Mouse (Mus musculus) neural tube, embryonic 15.5 days (tissue): ENCODE results near the gene C1ql4. TPM values are rescaled to one million over a fixed set of nuclear protein-coding genes. Genes with fewer than 3 reads are reported as not detected.
A peak's percentile ranks its signal among the peaks of the same experiment; 100 is the strongest.
"Not testable (repeated sequence)": the region's sequence is repeated elsewhere in the genome, so short reads cannot be mapped to it uniquely, and the experiment has no call there.

Experiments used
- ATAC-seq: fragments of 200-750 bp; cut with Nextera tagmentation; 2 replicates; pipeline ENCODE4 v1.8.0; 2017; ENCODE audit warnings: mild to moderate bottlenecking, moderate TSS enrichment, moderate library complexity; ENCODE audit not compliant: low FRiP score
- H3K27ac ChIP-seq: fragments of 300-500 bp; sonication (generic); replicated peaks from 2 replicates; pipeline ENCODE4 v1.5.1; 2015; ENCODE audit warnings: mild to moderate bottlenecking, inconsistent platforms
- H3K27me3 ChIP-seq: fragments of 300-500 bp; sonication (generic); replicated peaks from 2 replicates; pipeline ENCODE4 v1.6.1; 2015; ENCODE audit warnings: inconsistent platforms
- H3K36me3 ChIP-seq: fragments of 300-500 bp; sonication (generic); 2 replicates; pipeline ENCODE4 v1.6.1; 2015; ENCODE audit warnings: inconsistent platforms
- H3K4me1 ChIP-seq: fragments of 300-500 bp; sonication (generic); 2 replicates; pipeline ENCODE4 v1.6.1; 2015; ENCODE audit warnings: inconsistent platforms
- H3K4me2 ChIP-seq: fragments of 300-500 bp; sonication (generic); 2 replicates; pipeline ENCODE4 v1.6.1; 2015; ENCODE audit warnings: inconsistent platforms, mild to moderate bottlenecking, moderate library complexity
- H3K4me3 ChIP-seq: fragments of 300-500 bp; sonication (generic); replicated peaks from 2 replicates; pipeline ENCODE4 v1.5.1; 2015; ENCODE audit warnings: mild to moderate bottlenecking, inconsistent platforms
- H3K9ac ChIP-seq: fragments of 300-500 bp; sonication (generic); replicated peaks from 2 replicates; pipeline ENCODE4 v1.6.1; 2015; ENCODE audit warnings: mild to moderate bottlenecking, inconsistent platforms
- H3K9me3 ChIP-seq: fragments of 300-500 bp; sonication (generic); replicated peaks from 2 replicates; pipeline ENCODE4 v1.6.1; 2016; ENCODE audit warnings: inconsistent platforms
- WGBS: fragments of 180-500 bp; shearing (Covaris S2); methylation state at CpG from one replicate; pipeline ENCODE4 v1.1.7; 2015; ENCODE audit warnings: mixed read lengths; 5-methylcytosine and 5-hydroxymethylcytosine counted together
- polyA plus RNA-seq: library from polyadenylated mRNA; unstranded; fragments of >200 nt; fragmentation: Nextera tagmentation; extraction: Ambion mirVana; gene quantifications from 2 replicates; pipeline ENCODE4 v1.2.1, GENCODE M21; 2015

The C1ql4 gene
- polyA plus RNA-seq, 1 experiment from 2014 or later, result 3.6 TPM

- Histone ChIP-seq H3K9me3 (no peaks in the 10 kb centered on the region), H3K4me2 (no peak overlapping the region), H3K27ac (no peak overlapping the region), H3K4me3 (no peak overlapping the region), H3K9ac (no peak overlapping the region), H3K4me1 (peaks cover 10% of the 10 kb centered on the region), H3K27me3 (peaks cover 62% of the 10 kb centered on the region), H3K36me3 (no peaks in the 10 kb centered on the region)
- 14% methylated on average over 19 of the region's 19 CpGs for WGBS
- ATAC-seq, result no peak
Measured at GRCm38 (mm10) chr15:99084618-99085017, 3.0 kb downstream of the C1ql4 start.

GRCm38 (mm10) chr15:99083867-99084557, 3.6 kb downstream of the C1ql4 start:
- no peak for ATAC-seq
- Histone ChIP-seq H3K4me2 (no peak overlapping the region), H3K27ac (no peak overlapping the region), H3K9ac (no peak overlapping the region), H3K4me3 (no peak overlapping the region), H3K9me3 (no peaks in the 10 kb centered on the region), H3K4me1 (peaks cover 10% of the 10 kb centered on the region), H3K27me3 (peaks cover 56% of the 10 kb centered on the region), H3K36me3 (no peaks in the 10 kb centered on the region)
- 19% methylated on average over 11 of the region's 11 CpGs for WGBS

GRCm38 (mm10) chr15:99083258-99083657, 4.4 kb downstream of the C1ql4 start:
- H3K4me2 ChIP-seq, result no peak overlapping the region
- H3K4me3 ChIP-seq, result no peak overlapping the region
- ATAC-seq, result no peak
- no peak overlapping the region for H3K9ac ChIP-seq
- peaks cover 7% of the 10 kb centered on the region for H3K4me1 ChIP-seq
- H3K27ac ChIP-seq, result no peak overlapping the region
- WGBS, result 66% methylated on average over 9 of the region's 9 CpGs
- no peaks in the 10 kb centered on the region for H3K36me3 ChIP-seq
- peaks cover 48% of the 10 kb centered on the region for H3K27me3 ChIP-seq
- H3K9me3 ChIP-seq, result no peaks in the 10 kb centered on the region

- no peak for ATAC-seq
- H3K27me3 ChIP-seq, result peaks cover 44% of the 10 kb centered on the region
- no peaks in the 10 kb centered on the region for H3K36me3 ChIP-seq
- H3K4me2 ChIP-seq, result no peak overlapping the region
- no peak overlapping the region for H3K4me3 ChIP-seq
- H3K27ac ChIP-seq, result no peak overlapping the region
- no peak overlapping the region for H3K9ac ChIP-seq
- 90% methylated on average over 16 of the region's 16 CpGs for WGBS
- no peaks in the 10 kb centered on the region for H3K9me3 ChIP-seq
- H3K4me1 ChIP-seq, result 0 out of 2 replicates have a peak, but pooled peaks cover 2% of the 10 kb centered on the region
Measured at GRCm38 (mm10) chr15:99082840-99083239, 4.8 kb downstream of the C1ql4 start.

- no peak overlapping the region for H3K4me3 ChIP-seq
- peaks cover 39% of the 10 kb centered on the region for H3K27me3 ChIP-seq
- H3K9me3 ChIP-seq, result no peaks in the 10 kb centered on the region
- 0 out of 2 replicates have a peak, but pooled peaks cover 2% of the 10 kb centered on the region for H3K4me1 ChIP-seq
- no peak overlapping the region for H3K27ac ChIP-seq
- no peak for ATAC-seq
- 95% methylated on average over 12 of the region's 12 CpGs for WGBS
- H3K4me2 ChIP-seq, result no peak overlapping the region
- no peak overlapping the region for H3K9ac ChIP-seq
- no peaks in the 10 kb centered on the region for H3K36me3 ChIP-seq
Measured at GRCm38 (mm10) chr15:99082322-99082721, 5.3 kb downstream of the C1ql4 start.

GRCm38 (mm10) chr15:99079804-99080203, 7.8 kb downstream of the C1ql4 start:
- H3K9ac ChIP-seq, result no peak overlapping the region
- peaks cover 12% of the 10 kb centered on the region for H3K4me1 ChIP-seq
- H3K4me3 ChIP-seq, result no peak overlapping the region
- no peak for ATAC-seq
- no peaks in the 10 kb centered on the region for H3K9me3 ChIP-seq
- peaks cover 14% of the 10 kb centered on the region for H3K27me3 ChIP-seq
- 90% methylated on average over 3 of the region's 3 CpGs for WGBS
- H3K27ac ChIP-seq, result no peak overlapping the region
- H3K4me2 ChIP-seq, result no peak overlapping the region
- no peaks in the 10 kb centered on the region for H3K36me3 ChIP-seq

- Histone ChIP-seq H3K4me1 (peaks cover 16% of the 10 kb centered on the region), H3K9me3 (no peaks in the 10 kb centered on the region), H3K4me2 (no peak overlapping the region), H3K4me3 (no peak overlapping the region), H3K27me3 (peaks cover under 1% of the 10 kb centered on the region; the same call in 1 of the 2 replicates), H3K36me3 (no peaks in the 10 kb centered on the region), H3K9ac (no peak overlapping the region), H3K27ac (no peak overlapping the region)
- ATAC-seq, result no peak
- WGBS, result 82% methylated on average over 14 of the region's 15 CpGs
Measured at GRCm38 (mm10) chr15:99078181-99078910, 9.3 kb downstream of the C1ql4 start.

- H3K4me3 ChIP-seq, H3K9me3 ChIP-seq, H3K27me3 ChIP-seq, H3K36me3 ChIP-seq, H3K27ac ChIP-seq, ATAC-seq, H3K9ac ChIP-seq, H3K4me2 ChIP-seq: not testable (repeated sequence)
- peaks cover 16% of the 10 kb centered on the region for H3K4me1 ChIP-seq
- WGBS, result 98% methylated on average over 3 of the region's 3 CpGs
Measured at GRCm38 (mm10) chr15:99076011-99076410, 11.6 kb downstream of the C1ql4 start.

GRCm38 (mm10) chr15:99074600-99075333, 12.8 kb downstream of the C1ql4 start:
- Histone ChIP-seq H3K4me3 (peak overlapping the region; percentile 51), H3K36me3 (no peaks in the 10 kb centered on the region), H3K27ac (peak overlapping the region; percentile 93), H3K27me3 (0 out of 2 replicates have a peak, but pooled peaks cover 1% of the 10 kb centered on the region), H3K4me2 (peak overlapping the region; percentile 83), H3K9me3 (no peaks in the 10 kb centered on the region), H3K9ac (peak overlapping the region; percentile 71), H3K4me1 (peaks cover 16% of the 10 kb centered on the region)
- under 1% methylated on average over 44 of the region's 44 CpGs for WGBS
- ATAC-seq, result peak; percentile 98

GRCm38 (mm10) chr15:99074019-99074599, 13.5 kb downstream of the C1ql4 start, which contains the start of gene Troap:
Gene Troap, plus strand, starts transcription at chr15:99074575.
- H3K4me1 ChIP-seq, result peaks cover 16% of the 10 kb centered on the region
- H3K27ac ChIP-seq, result peak within 1 kb of the TSS; percentile 93
- WGBS, result 22% methylated on average over 9 of the region's 9 CpGs
- H3K9ac ChIP-seq, result peak within 1 kb of the TSS; percentile 71
- no peaks in the 10 kb centered on the region for H3K9me3 ChIP-seq
- H3K27me3 ChIP-seq, result peaks cover 7% of the 10 kb centered on the region; the same call in 1 of the 2 replicates
- H3K4me2 ChIP-seq, result peak within 1 kb of the TSS; percentile 83
- H3K36me3 ChIP-seq, result no peaks in the 10 kb centered on the region
- ATAC-seq, result peak; percentile 42
- H3K4me3 ChIP-seq, result peak within 1 kb of the TSS; percentile 51

- no peaks in the 10 kb centered on the region for H3K36me3 ChIP-seq
- H3K9me3 ChIP-seq, result no peaks in the 10 kb centered on the region
- H3K27ac ChIP-seq, result no peak overlapping the region
- H3K4me3 ChIP-seq, result no peak overlapping the region
- no peak for ATAC-seq
- no peak overlapping the region for H3K4me2 ChIP-seq
- H3K27me3 ChIP-seq, result peaks cover 7% of the 10 kb centered on the region; the same call in 1 of the 2 replicates
- peaks cover 16% of the 10 kb centered on the region for H3K4me1 ChIP-seq
- WGBS, result 89% methylated on average over 1 of the region's 1 CpGs
- no peak overlapping the region for H3K9ac ChIP-seq
Measured at GRCm38 (mm10) chr15:99071988-99072387, 15.6 kb downstream of the C1ql4 start.
